Mouse (Mus musculus) retina, adult 2 months (tissue): ENCODE data around the gene Ippk.

Experiments
- DNase-seq: peaks from one replicate; pipeline ENCODE4 v3.0.0-alpha.2; 2012; ENCODE audit warnings: low read depth, low spot score

Ippk gene

DNA sequence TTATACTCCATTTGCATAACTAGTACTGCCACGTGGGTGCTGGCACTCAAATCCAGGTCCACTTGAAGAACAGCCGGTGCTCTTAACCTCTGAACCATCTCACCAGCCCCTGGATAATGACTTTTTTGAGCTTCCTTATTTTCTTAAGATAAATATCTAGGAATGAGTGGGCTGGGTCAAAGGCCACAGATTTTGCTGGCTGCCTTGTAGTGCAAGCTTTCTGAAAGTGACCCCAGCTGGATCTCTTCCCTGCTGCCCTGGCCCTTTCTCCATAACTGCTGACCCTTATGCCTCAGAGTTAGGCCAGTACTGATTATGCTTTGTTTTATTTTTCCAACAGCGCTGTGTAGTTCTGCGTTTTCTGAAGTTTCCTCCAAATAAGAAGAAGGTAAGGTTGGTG is 9.5 kb downstream of the Ippk start:
- no peak for DNase-seq

DNA sequence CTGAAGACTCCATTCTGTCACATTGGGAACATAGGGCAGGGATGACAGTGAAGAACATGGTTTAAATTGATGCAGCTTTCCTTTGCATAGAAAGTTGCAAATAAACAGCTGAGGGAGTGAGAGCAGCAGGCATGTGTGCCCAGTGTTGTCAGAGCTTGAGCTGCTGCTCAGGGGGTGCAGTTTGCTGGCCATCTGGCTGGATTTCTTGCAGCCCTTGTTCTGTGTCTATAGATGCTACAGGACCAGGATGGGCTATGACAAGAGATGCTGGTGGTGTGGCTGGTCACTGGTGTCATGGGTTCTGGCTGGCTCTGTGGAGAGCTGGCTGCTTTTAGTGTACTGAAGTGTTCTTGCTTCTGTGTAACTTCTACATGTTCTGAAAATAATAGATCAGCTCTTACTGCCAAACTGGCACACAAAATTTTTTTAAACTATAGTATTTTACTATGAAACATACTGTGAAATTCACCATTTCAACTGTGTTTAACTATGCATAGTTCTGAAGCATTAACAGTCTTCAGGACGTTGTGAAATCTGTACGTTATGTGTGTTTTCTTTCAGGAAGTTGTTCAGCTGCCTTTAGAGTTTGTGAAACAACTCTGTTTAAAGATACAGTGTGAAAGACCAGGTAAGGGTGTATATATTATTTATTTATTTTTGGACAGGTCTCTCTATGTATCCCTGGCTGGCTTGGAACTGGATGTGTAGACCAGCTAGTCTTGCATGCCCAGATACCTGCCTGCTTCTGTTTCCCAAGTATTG is 12.4 kb downstream of the Ippk start:
- no peak for DNase-seq

DNA sequence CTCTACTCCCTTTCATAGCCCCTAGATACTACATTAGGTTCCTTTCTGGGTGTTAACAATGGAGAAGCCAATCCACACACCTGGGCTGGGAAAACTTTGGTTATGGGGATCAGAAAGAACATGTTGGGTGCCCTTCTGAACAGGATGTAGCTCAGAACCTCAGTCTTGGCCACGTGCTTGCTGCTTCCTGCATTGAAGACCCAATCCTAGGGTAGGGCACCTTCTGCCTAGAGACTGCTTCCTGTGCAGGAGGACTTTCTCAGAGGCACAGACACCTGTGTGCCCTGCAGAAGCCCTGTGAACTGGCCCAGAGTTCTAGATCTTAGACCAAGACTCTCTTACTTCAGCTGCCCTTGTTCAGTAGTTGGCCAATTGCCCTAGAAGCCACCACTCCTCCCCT is 14.7 kb downstream of the Ippk start:
- no peak for DNase-seq

DNA sequence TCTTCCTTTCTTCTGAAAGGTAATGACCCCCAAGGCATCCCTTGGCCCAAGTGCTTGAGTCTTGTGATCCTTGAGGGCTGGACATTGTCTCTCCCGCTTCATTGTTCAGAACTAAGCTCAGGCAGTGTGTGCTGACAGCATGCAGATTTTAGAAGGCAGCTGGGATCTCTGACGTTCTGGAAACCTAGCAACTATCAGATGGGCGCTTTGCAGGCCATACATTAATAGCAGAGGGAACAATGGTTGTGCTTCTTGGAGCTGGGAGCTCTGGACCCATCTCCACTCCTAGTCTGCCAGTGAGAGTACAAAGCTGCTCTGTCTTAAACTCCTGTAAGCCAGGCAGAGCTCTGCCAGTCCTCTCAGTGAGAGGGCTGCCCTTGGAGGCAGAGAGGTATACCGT is 15.1 kb downstream of the Ippk start:
- DNase-seq: no peak

DNA sequence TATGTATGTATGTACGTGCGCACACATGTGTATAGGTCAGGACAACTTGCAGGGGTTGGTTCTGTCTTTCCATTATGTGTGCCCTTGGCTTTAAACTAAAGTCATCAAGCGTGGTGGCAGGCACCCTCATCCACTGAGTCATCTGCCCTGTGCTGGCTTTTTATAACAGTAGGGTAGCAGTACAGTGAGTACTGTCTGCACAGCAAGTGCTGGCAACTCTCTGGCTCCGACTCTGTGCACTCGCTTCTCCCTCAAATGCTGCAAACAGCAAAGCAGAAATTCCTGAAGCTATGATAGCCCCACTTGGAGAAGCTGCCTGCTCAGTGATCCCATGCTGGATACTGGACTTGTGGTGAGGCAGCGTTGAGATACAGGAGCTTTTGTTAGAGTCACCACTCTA is 23.4 kb downstream of the Ippk start:
- DNase-seq: no peak

DNA sequence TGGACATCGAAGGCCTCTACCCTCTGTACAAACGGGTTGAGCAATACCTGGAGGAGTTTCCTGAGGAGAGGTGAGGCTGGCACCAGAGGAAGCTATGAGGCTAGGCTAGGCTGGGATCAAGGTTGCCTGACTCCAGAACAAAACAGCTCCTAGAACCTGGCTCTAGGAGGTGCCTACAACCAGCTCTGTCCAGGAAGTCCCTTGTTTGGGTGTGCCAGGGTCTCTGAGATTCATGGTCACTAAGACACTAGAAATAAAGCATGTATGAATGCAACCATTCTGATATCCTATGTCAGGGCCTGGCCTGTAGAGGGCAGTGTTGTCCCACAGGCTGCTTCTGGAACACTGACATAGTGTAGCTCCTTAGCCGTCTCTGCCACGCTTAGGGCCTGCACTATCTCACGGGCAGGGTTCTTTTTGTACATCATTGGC is 28.3 kb downstream of the Ippk start:
- peak; percentile 53 for DNase-seq

DNA sequence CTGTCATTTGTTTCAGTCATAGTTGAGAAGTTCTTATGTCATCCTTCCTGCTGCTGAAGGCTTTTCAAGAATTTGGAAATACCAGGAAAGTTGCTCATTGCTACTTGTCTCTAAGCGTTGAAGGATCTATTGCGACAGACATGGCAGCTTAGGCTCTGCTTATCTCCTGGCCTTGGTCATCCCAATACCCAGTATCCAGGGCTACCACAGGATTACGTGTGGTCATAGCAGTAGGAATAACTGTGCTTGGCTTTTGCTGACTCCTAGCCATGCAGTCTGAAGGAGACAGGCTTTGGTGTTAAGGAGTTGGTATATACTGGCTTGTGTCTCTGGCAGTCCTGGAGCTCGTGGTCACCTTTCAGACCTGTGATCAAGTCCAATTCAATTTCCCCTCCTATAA is 39.2 kb downstream of the Ippk start:
- no peak for DNase-seq

DNA sequence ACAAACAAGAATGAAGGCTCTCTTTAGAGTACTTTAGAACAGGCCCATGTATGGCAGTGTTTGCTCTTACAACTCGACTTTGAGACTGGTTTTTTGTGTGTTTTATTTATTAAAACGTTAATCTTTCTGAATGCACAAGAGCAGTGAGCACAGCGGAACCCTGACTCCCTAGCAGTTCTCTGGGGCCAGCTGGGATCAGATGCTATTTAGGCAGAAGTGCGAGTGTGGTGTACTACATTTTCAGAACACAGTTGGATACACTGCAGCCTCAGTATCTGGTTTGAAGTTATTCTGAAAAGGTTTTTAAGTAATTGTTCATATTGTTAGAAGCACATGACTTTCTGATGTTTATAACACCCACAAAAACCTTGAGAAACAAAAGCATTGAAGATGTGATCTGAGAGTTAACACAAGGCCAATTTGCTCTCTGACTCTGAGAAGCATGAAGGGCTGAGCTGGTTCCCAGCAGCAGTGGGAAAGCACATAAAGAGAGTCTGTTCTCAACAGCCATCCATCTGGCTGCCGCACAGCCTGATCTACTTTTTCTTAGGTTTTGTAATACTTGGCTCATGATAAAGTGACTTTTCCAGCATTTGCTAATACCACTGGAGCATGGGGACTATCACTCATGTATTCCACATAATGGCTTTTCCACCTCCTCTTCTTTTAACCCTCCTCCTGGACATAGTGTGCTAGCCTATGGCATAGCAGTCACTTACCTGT is 39.8 kb downstream of the Ippk start:
- no peak for DNase-seq

DNA sequence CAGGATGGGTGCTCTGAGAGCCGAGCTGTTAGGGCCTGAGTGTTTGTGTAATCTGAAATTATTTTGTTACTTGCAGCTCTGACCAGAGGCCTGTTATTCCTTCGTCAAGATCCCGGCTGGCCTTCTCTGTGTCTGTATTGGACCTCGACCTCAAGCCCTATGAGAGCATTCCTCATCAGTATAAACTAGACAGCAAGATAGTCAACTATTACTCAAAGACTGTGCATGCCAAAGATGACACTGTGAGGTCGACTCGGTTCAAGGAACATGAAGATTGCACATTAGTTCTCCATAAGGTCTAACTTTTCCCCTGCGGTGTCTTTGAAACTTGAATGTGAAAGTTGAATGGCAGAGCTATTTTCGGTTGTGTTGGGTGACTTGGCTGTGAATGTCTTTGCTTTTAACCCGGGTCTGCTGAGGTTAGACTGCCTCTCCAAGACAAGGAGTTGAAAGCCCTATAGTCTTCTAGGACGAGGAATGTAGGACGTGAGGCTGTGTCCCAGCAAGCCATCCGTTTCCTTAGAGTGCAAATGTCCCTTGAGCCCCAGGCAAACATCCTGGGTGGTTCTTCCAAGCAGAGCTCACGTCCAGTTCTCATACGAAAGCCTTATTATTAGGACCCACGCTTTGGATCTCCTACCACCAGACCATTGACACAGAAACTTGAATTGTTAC is 40.5 kb downstream of the Ippk start:
- DNase-seq: no peak

DNA sequence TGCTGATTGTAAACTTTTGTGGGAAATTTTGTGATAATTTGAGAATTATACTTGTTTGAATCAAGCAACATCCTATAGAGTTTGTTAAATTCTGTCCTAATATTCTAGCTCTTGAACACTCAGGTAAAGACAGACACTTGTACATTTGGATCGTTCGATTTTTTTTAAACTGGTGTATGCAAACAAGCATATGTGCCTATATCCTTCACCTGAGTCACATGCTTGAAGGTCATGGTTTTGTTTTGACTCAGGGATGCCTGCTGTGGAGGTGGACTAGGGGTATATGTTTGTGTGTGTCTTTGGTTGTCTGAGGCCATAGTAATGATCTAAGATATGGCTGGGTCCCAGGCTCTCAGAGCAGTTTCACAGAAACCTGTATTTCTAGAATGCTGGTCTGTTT is 41.9 kb downstream of the Ippk start:
- no peak for DNase-seq

DNA sequence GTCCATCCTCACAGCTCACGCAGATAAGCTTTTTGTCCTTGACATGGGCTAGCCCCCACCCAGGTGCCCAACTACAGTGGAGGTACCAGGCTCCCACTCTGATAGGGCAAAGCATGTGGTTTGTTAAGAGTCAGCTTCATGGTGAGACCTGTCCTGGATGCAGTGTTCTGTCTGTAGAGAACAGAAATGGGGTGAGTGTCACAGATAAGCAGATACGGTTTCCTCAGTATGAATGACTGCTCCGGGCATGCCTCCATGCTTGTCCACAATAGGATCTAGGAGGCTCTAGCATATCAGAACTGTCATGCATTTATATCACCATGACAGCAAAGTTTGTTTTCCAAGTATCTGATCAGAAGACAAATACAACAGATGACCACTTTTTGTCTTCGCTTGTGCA is 44.8 kb downstream of the Ippk start:
- no peak for DNase-seq

DNA sequence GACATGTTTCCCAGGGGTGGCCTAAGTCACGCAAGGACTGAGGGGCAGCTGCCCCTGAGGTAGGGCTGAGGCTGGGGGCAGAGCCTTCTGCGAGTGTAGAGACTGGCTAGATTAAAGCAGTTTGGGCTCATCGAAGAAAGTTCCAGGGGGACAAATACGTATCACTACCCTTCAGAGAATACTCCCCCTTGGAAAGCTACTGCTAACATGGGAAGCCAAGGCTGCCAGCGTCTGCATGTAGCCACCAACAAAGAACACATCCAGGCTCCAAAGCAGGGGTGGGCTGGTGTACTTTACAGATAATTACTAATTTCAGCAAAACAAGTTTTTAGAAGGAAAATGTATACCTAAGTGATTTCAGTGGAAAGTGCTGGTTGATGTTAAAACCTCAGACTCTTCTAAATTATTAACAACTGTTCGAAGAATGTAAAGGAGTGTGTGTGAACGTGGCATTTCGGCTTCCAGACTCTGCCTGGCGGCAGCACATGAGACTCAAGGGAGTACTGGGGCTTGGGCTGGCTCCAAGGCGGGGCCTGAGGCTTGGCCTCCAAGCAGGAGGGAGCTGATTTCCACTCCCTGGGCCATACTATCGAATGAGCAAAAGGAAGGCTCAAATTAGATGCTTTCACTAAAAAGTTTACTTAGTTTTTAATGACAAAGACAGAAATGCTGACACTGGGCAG is 45.5 kb downstream of the Ippk start:
- DNase-seq: no peak

DNA sequence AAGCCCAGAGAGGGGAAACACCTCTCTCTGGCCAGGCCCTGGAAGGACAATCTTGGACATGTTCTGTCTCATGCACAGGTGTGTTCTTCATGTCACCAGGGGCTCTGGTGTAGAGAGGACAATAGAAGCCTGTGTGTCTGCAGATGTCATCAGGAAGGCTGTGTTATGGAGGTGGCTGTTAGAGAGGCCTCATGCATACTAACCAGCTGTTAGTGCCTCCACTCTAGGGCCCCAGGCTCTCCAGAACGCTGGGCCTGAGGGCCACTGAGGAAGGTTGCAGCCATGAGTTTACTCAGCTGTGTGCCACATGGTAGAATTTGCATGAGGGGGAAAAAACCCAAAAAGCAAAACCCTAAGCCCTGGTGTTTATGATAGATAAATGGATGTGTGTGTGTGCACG is 46.5 kb downstream of the Ippk start:
- DNase-seq: no peak

DNA sequence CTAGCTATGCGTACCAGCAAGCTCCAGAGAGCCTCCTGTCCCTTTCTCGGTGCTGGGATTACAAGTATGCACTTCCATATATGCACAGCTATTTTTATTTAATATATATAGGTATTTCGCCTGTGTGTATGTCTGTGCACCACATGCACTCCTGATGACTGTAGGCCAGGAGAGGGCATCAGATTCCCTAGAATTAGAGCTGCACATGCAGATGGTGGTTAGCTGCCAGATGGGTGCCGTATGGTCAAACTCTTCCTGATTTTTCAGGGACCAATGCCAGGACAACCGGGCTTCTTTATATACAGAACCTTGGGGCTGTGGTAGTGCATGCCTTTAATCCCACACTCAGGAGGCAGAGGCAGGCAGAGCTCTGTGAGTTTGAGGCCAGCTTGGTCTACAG is 48.0 kb downstream of the Ippk start:
- no peak for DNase-seq

DNA sequence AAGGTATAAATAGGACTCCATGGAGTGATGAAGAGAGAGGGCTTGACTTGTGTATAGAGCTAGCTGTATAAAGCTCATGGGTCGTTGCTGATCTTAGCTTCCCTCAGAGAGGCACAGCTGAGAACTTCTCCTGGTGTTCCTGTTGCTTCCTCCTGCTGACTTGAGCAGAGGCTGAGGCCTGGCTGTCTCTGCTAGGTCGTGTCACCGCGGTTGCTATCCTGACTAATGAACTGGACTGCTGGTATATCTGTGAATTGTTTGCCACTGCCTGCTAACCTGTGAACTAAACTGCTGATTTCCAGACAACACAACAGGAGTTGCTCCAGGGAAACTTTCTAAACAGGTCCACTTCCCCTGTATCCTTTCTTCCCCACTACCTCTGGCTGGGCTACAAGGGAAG is 49.3 kb downstream of the Ippk start:
- DNase-seq: no peak

DNA sequence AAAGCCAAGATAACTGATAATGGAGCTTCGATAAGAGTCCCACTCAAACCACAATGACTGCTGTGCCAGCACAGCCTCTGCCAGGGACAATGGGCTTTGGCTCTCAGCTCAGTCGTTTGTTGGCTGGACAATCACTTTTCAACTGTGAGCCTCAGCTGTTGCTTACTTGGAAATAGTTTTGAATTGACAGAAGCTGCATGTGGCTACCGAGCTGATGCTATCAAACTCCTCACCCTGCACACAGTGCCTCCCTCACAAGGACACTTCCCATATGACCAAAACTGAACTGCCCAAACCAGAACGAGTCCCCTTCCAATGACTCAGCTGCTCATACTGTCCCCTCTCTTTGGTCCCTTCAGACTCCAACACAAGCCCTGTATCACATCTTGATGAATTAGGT is 49.8 kb downstream of the Ippk start:
- no peak for DNase-seq

DNA sequence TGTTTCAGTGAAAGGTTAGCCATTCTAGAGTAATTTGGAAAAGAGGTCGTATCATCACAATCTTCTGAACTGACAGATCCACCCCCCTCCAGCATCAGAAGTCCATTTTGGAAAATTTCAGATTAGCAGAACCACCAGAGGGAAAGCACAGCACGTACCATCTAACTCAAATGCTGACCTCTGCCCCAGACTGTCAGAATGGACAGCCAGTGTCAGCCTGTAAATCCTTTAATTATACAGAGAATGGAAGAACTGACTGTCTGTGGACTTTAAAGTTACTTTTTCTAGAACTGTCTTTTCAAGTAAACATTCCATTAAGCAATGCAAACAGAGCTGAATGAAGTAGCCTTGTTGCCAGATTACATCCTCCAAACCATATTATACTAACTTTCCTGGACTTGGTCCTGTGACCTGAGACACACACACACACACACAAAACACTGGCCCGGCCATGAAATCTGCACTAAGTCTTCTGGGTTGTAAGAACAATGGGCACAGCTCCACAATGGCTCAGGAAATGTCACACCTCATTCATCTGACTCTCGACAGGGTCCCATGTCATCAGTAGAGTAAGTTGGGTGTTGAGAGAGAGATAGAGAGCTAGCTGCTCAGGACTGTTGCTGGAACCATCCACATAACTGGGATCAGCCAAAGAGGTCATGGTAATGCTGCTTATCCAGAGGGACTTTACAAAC is 51.1 kb downstream of the Ippk start:
- no peak for DNase-seq

DNA sequence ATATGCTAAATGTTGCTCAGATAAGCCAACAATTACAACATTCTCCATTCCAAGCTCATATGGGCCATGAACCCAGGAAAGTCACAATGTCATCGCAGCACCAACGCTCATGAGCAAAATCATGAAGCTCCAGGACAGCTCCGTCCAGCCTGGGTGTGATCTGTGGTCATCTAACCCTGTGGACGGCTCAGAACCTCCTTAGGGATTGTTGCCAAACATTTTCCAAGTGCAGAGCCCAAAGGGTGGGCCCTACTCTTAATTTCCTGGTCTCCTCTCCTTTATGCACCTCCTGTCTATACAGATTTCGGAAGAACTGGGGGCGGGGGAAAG is 51.6 kb downstream of the Ippk start:
- DNase-seq: no peak

DNA sequence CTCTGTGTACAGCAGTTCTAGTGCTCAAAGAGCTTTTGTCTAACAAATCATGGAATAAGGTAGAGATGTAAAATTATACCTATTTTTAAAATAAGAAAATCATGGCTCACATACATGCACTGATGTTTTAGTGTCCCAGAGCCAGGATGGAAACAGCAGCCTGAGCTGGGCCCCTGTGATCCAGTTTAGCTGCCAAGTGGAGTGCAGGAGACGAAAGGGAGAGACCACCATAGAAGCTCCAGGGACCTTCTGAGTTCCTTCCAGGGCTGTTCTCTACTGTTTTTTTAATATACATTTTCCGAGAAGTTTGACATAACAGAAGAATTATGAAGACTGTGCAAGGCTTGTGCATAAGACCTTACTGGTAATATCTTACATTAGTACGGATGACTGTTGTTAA is 56.8 kb downstream of the Ippk start:
- no peak for DNase-seq

DNA sequence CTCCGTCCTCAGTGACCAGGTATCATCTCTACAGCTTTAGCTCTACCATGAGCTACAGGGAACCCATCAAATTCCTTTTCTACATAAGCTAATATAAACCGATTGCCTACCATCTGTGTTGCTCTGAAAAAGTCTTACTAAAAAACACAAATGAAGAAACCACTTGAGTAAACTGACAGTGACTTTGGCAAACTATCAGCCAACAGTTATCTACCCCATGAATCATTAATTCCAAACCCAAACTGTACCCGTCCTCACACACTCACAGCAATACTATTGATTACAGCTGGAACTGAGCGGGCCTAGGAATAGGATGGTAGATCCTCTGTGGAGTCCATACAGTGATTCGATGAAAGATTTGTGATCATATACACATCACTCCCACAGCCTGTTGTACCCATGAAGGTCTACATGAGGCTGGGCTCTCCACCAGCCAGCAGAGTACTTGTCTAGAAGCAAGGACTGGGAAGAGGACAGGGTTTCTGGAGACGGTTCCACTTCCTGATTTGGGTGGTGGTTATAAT is 57.9 kb downstream of the Ippk start:
- no peak for DNase-seq

DNA sequence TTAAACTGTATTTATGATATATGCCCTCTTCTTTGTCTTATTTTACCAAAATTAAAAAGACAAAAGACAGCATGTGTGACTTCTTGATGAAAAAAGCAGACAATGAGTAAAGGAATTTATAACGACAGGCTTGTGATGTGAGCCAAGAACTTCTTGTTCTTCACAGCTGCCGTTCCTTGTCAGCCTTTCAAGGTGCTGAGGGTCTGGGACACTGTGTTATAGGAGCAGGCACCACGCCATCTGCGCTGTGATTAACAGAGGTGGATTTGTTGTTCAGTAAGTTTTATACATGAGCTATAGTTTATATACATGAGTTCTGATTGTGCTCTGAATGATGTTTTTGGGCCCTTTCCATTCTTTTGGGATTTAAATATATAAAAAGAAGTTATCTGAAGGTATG is 58.4 kb downstream of the Ippk start:
- no peak for DNase-seq

DNA sequence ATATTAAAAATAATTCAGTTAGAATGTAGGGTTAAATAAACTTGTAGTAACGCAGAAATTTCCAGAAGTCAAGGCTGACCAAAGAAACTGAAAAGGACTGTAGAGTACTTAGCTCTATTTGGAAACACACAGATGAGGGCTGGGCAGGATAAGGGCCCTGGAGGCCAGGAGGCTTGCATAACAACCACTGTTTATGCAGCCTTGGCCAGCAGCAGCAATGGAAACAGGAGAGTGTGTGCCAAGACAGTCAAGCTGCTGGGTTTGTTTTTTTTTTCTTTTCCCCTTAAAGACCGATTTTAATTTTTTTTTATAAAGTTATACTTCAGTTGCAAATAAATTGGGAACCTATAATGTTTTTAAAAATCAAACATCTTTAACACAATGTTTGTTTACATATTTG is 59.0 kb downstream of the Ippk start:
- no peak for DNase-seq
